Mouse (Mus musculus) bone marrow macrophage, adult 2 months (primary cell): ENCODE results near the gene Arid1b.

Experiments
- CTCF ChIP-seq: IDR thresholded peaks from 2 replicates; pipeline ENCODE4 v1.5.1; 2012; ENCODE audit warnings: low read depth, mild to moderate bottlenecking, low read length, moderate library complexity
- POLR2A ChIP-seq: IDR thresholded peaks from 2 replicates; pipeline ENCODE4 v1.6.1; 2012; ENCODE audit warnings: mild to moderate bottlenecking, low read depth, low read length, borderline replicate concordance

DNA sequence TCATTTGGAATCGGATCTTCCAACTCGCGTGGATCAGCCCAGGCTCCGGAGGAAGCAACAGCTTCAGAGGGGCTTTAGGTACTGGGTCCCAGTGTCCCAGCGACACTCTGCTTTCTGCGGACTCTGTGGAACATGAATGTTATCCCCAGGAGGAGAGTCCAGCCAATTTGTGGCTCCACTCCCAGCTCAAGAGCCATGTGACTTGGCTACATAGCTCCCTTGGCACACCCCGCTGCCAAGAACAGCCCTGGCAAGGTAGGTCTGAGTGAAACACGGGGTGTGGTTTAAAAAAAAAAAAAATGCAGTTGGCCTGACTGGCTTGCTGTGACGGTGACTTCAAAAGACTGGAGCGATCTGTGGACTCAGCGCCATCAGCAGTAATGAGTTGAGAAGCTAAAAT lies 19.4 kb upstream of the Arid1b start:
- TF ChIP-seq POLR2A: no peak
- TF ChIP-seq CTCF: no peak
